Comparison of ENCODE assay signal across 8 mouse cellular contexts in genomic region chr2:158375443-158376122, GRCm38 (mm10). TPM values are rescaled to one million over a fixed set of nuclear protein-coding genes. Genes with fewer than 3 reads are reported as not detected.
DNase-seq lines count a peak whose midpoint lies in the region; ATAC-seq and TF ChIP-seq lines count a peak whose summit lies in the region.

Gene Snhg11, plus strand, starts transcription at chr2:158375638.

- peak within 1 kb of the TSS; percentile 56 for H3K4me2 ChIP-seq in embryonic facial prominence, embryonic 11.5 days (ENCODE audit: low read depth, low read length)
- peak within 1 kb of the TSS; percentile 55 for H3K4me2 ChIP-seq in hindbrain, embryonic 16.5 days (ENCODE audit: low read length)

- DNase-seq in adrenal gland, postnatal 14 days = peak; percentile 80
- DNase-seq in embryonic facial prominence, embryonic 11.5 days (ENCODE audit: low spot score) = peak; percentile 75
- peak; percentile 90 to 92 for DNase-seq in left cerebral cortex, adult 8-10 months (ENCODE audit: low spot score in 2 of 2)
- peak; percentile 61 for DNase-seq in lung, postnatal 36 days
- peak; percentile 87 to 88 for DNase-seq in right cerebral cortex, postnatal 36 days (ENCODE audit: low spot score in 2 of 2)
- no peak for DNase-seq in T-cell, adult 2 months (ENCODE audit: low spot score)

- peak within 1 kb of the TSS; percentile 43 for H3K9ac ChIP-seq in embryonic facial prominence, embryonic 11.5 days (replicated peaks; ENCODE audit: low read length)
- H3K9ac ChIP-seq in hindbrain, embryonic 16.5 days (ENCODE audit: low read depth, low read length) = peak within 1 kb of the TSS; percentile 80

- 1% methylated on average over 36 of the region's 36 CpGs for WGBS in embryonic facial prominence, embryonic 11.5 days
- 1% methylated on average over 36 of the region's 36 CpGs for WGBS in hindbrain, embryonic 16.5 days

- no peak within 1 kb of the TSS for H3K27ac ChIP-seq in embryonic facial prominence, embryonic 11.5 days (replicated peaks; ENCODE audit: low read depth, low read length)
- peak within 1 kb of the TSS; percentile 91 for H3K27ac ChIP-seq in hindbrain, embryonic 16.5 days (ENCODE audit: low read depth, low read length)

- peaks cover 16% of the 10 kb centered on the region for H3K36me3 ChIP-seq in E14TG2a.4 (ENCODE audit: insufficient read depth, low read length)
- H3K36me3 ChIP-seq in embryonic facial prominence, embryonic 11.5 days (replicated peaks; ENCODE audit: control insufficient read depth, insufficient read depth, low read depth, low read length) = no peaks in the 10 kb centered on the region
- H3K36me3 ChIP-seq in hindbrain, embryonic 16.5 days (ENCODE audit: control insufficient read depth, insufficient read depth, low read length) = peaks cover 3% of the 10 kb centered on the region

- H3K27me3 ChIP-seq in E14TG2a.4 (ENCODE audit: insufficient read depth, low read length) = peaks cover 36% of the 10 kb centered on the region
- peaks cover 5% of the 10 kb centered on the region; the same call in 1 of the 2 replicates for H3K27me3 ChIP-seq in embryonic facial prominence, embryonic 11.5 days (ENCODE audit: control insufficient read depth, insufficient read depth, low read length)
- H3K27me3 ChIP-seq in hindbrain, embryonic 16.5 days (replicated peaks; ENCODE audit: control insufficient read depth, insufficient read depth, low read length) = no peaks in the 10 kb centered on the region

- H3K9me3 ChIP-seq in E14TG2a.4 (ENCODE audit: low read length) = no peaks in the 10 kb centered on the region
- H3K9me3 ChIP-seq in embryonic facial prominence, embryonic 11.5 days (replicated peaks; ENCODE audit: control insufficient read depth, low read length) = no peaks in the 10 kb centered on the region
- H3K9me3 ChIP-seq in hindbrain, embryonic 16.5 days (ENCODE audit: control insufficient read depth, low read length) = no peaks in the 10 kb centered on the region

- peak; percentile 57; the same call in 1 of the 2 replicates for ATAC-seq in embryonic facial prominence, embryonic 11.5 days (replicated peaks; ENCODE audit: insufficient number of reproducible peaks, low FRiP score, low TSS enrichment, low read depth)
- peak; percentile 89 for ATAC-seq in hindbrain, embryonic 16.5 days

- peak; percentile 81 for TF ChIP-seq CTCF in E14TG2a.4 (conservative IDR thresholded peaks at IDR 0.05; ENCODE audit: low read length)

- H3K4me3 ChIP-seq in E14TG2a.4 (replicated peaks; ENCODE audit: low read length) = peak within 1 kb of the TSS; percentile 83
- peak within 1 kb of the TSS; percentile 35 for H3K4me3 ChIP-seq in embryonic facial prominence, embryonic 11.5 days (ENCODE audit: low read depth, low read length)
- H3K4me3 ChIP-seq in hindbrain, embryonic 16.5 days (ENCODE audit: low read length) = peak within 1 kb of the TSS; percentile 63

- peaks cover 52% of the 10 kb centered on the region for H3K4me1 ChIP-seq in E14TG2a.4 (replicated peaks; ENCODE audit: low read depth, low read length)
- H3K4me1 ChIP-seq in embryonic facial prominence, embryonic 11.5 days (ENCODE audit: control insufficient read depth, insufficient read depth, low read length) = no peaks in the 10 kb centered on the region
- peaks cover 18% of the 10 kb centered on the region for H3K4me1 ChIP-seq in hindbrain, embryonic 16.5 days (ENCODE audit: control insufficient read depth, insufficient read depth, low read depth, low read length)

RNA-seq across cellular contexts. Expression of gene Snhg11, which starts in this region (rescaled TPM):
- total RNA-seq in adrenal gland, postnatal 14 days (2021) = 3.5 and 6.6 TPM in 2 replicates
- 6.9 and 8.0 TPM in 2 replicates for polyA plus RNA-seq in embryonic facial prominence, embryonic 11.5 days (2014; fragmentation: Nextera tagmentation; extraction: Ambion mirVana)
- polyA plus RNA-seq in hindbrain, embryonic 16.5 days (2015; fragmentation: Nextera tagmentation; extraction: Ambion mirVana) = 809 and 814 TPM in 2 replicates
- 100 to 1,000 TPM; 574 to 680 (median 623) TPM for total RNA-seq in left cerebral cortex, adult 8-10 months (2022)

Comparison
In these comparisons a context has a peak if more than half of its experiments do, and no peak if none do; other contexts are left out.
1. RNA of gene Snhg11 (total RNA-seq): 574 to 680 TPM in left cerebral cortex, adult 8-10 months; 3.5 to 6.6 TPM in adrenal gland, postnatal 14 days; every median in the first group is over 10 times any median in the second.
2. RNA of gene Snhg11 (polyA plus RNA-seq): 809 to 814 TPM in hindbrain, embryonic 16.5 days; 6.9 to 8.0 TPM in embryonic facial prominence, embryonic 11.5 days; every median in the first group is over 10 times any median in the second.
3. Peak in every context shown above with its lines, with median percentiles within 50 percentile points of each other: H3K4me3 ChIP-seq.